Mouse (Mus musculus) hindbrain, embryonic 15.5 days (tissue): ENCODE results near the gene Arhgdib. TPM values are rescaled to one million over a fixed set of nuclear protein-coding genes. Genes with fewer than 3 reads are reported as not detected.

ENCODE experiments used
- ATAC-seq: fragments of 200-750 bp; cut with Nextera tagmentation; 2 replicates; pipeline ENCODE4 v1.8.0; 2017; ENCODE audit warnings: low read depth, moderate number of reproducible peaks, moderate TSS enrichment; ENCODE audit not compliant: low FRiP score
- H3K27ac ChIP-seq: fragments of 300-500 bp; sonication (generic); replicated peaks from 2 replicates; pipeline ENCODE4 v1.5.1; 2015; ENCODE audit warnings: mild to moderate bottlenecking, inconsistent platforms
- H3K27me3 ChIP-seq: fragments of 300-500 bp; sonication (generic); 2 replicates; pipeline ENCODE4 v1.6.1; 2015; ENCODE audit warnings: control low read depth, inconsistent platforms
- H3K36me3 ChIP-seq: fragments of 300-500 bp; sonication (generic); 2 replicates; pipeline ENCODE4 v1.6.1; 2015; ENCODE audit warnings: control low read depth, inconsistent platforms
- H3K4me1 ChIP-seq: fragments of 300-500 bp; sonication (generic); replicated peaks from 2 replicates; pipeline ENCODE4 v1.6.1; 2015; ENCODE audit warnings: control low read depth, inconsistent platforms
- H3K4me2 ChIP-seq: fragments of 300-500 bp; sonication (generic); 2 replicates; pipeline ENCODE4 v1.6.1; 2015; ENCODE audit warnings: moderate library complexity, mild to moderate bottlenecking, inconsistent platforms
- H3K4me3 ChIP-seq: fragments of 300-500 bp; sonication (generic); 2 replicates; pipeline ENCODE4 v1.5.1; 2015; ENCODE audit warnings: mild to moderate bottlenecking, inconsistent platforms
- H3K9ac ChIP-seq: fragments of 300-500 bp; sonication (generic); 2 replicates; pipeline ENCODE4 v1.6.1; 2015; ENCODE audit warnings: inconsistent platforms
- H3K9me3 ChIP-seq: fragments of 300-500 bp; sonication (generic); 2 replicates; pipeline ENCODE4 v1.6.1; 2016; ENCODE audit warnings: control low read depth, inconsistent platforms
- WGBS: fragments of 180-500 bp; shearing (Covaris S2); methylation state at CpG from one replicate; pipeline ENCODE4 v1.1.7; 2015; 5-methylcytosine and 5-hydroxymethylcytosine counted together
- polyA plus RNA-seq: library from polyadenylated mRNA; unstranded; fragments of >200 nt; fragmentation: Nextera tagmentation; extraction: Ambion mirVana; gene quantifications from 2 replicates; pipeline ENCODE4 v1.2.1, GENCODE M21; 2015

Gene Arhgdib
- polyA plus RNA-seq, 1 experiment from 2014 or later = 14.0 TPM

GRCm38 (mm10) chr6:136967466-136967865 is 25.8 kb upstream of the Arhgdib start:
- Histone ChIP-seq H3K27ac (no peak overlapping the region), H3K36me3 (no peaks in the 10 kb centered on the region), H3K4me2 (no peak overlapping the region), H3K4me3 (no peak overlapping the region), H3K9ac (no peak overlapping the region), H3K27me3 (no peaks in the 10 kb centered on the region), H3K4me1 (no peaks in the 10 kb centered on the region), H3K9me3 (no peaks in the 10 kb centered on the region)
- ATAC-seq = no peak
- WGBS = 79% methylated on average over 4 of the region's 4 CpGs

GRCm38 (mm10) chr6:136965912-136966311 is 24.2 kb upstream of the Arhgdib start:
- WGBS = 72% methylated on average over 10 of the region's 10 CpGs
- Histone ChIP-seq H3K27me3 (no peaks in the 10 kb centered on the region), H3K36me3 (no peaks in the 10 kb centered on the region), H3K27ac (no peak overlapping the region), H3K9me3 (no peaks in the 10 kb centered on the region), H3K4me3 (no peak overlapping the region), H3K4me2 (no peak overlapping the region), H3K4me1 (no peaks in the 10 kb centered on the region), H3K9ac (no peak overlapping the region)
- ATAC-seq = no peak

GRCm38 (mm10) chr6:136964609-136965510 is 23.2 kb upstream of the Arhgdib start:
- no peak overlapping the region for H3K4me3 ChIP-seq
- no peaks in the 10 kb centered on the region for H3K9me3 ChIP-seq
- H3K27me3 ChIP-seq = no peaks in the 10 kb centered on the region
- ATAC-seq = no peak
- 70% methylated on average over 13 of the region's 13 CpGs for WGBS
- no peak overlapping the region for H3K27ac ChIP-seq
- H3K4me1 ChIP-seq = no peaks in the 10 kb centered on the region
- no peak overlapping the region for H3K4me2 ChIP-seq
- H3K9ac ChIP-seq = no peak overlapping the region
- H3K36me3 ChIP-seq = no peaks in the 10 kb centered on the region

- Histone ChIP-seq H3K27me3 (no peaks in the 10 kb centered on the region), H3K4me1 (no peaks in the 10 kb centered on the region), H3K4me3 (no peak overlapping the region), H3K9me3 (no peaks in the 10 kb centered on the region), H3K4me2 (no peak overlapping the region), H3K27ac (no peak overlapping the region), H3K36me3 (no peaks in the 10 kb centered on the region), H3K9ac (no peak overlapping the region)
- no peak for ATAC-seq
- WGBS = 87% methylated on average over 11 of the region's 11 CpGs
These were observed 21.3 kb upstream of the Arhgdib start for GRCm38 (mm10) chr6:136962957-136963356.

GRCm38 (mm10) chr6:136959131-136959530 is 17.4 kb upstream of the Arhgdib start:
- Histone ChIP-seq H3K4me1 (no peaks in the 10 kb centered on the region), H3K4me3 (no peak overlapping the region), H3K27ac (no peak overlapping the region), H3K27me3 (no peaks in the 10 kb centered on the region), H3K9me3 (no peaks in the 10 kb centered on the region), H3K9ac (no peak overlapping the region), H3K36me3 (no peaks in the 10 kb centered on the region), H3K4me2 (no peak overlapping the region)
- ATAC-seq = no peak
- WGBS = 73% methylated on average over 11 of the region's 11 CpGs

- Histone ChIP-seq H3K27me3 (no peaks in the 10 kb centered on the region), H3K9ac (no peak overlapping the region), H3K4me1 (no peaks in the 10 kb centered on the region), H3K36me3 (no peaks in the 10 kb centered on the region), H3K27ac (no peak overlapping the region), H3K9me3 (no peaks in the 10 kb centered on the region), H3K4me3 (no peak overlapping the region), H3K4me2 (no peak overlapping the region)
- WGBS = 42% methylated on average over 7 of the region's 7 CpGs
- no peak for ATAC-seq
These were observed 15.4 kb upstream of the Arhgdib start for GRCm38 (mm10) chr6:136957062-136957461.

- Histone ChIP-seq H3K27me3 (no peaks in the 10 kb centered on the region), H3K9me3 (no peaks in the 10 kb centered on the region), H3K4me1 (no peaks in the 10 kb centered on the region), H3K4me2 (no peak overlapping the region), H3K4me3 (no peak overlapping the region), H3K9ac (no peak overlapping the region), H3K36me3 (no peaks in the 10 kb centered on the region), H3K27ac (no peak overlapping the region)
- ATAC-seq = no peak
- WGBS = 85% methylated on average over 3 of the region's 3 CpGs
These were observed 13.5 kb upstream of the Arhgdib start for GRCm38 (mm10) chr6:136955240-136955639.

- no peaks in the 10 kb centered on the region for H3K27me3 ChIP-seq
- no peaks in the 10 kb centered on the region for H3K4me1 ChIP-seq
- no peak for ATAC-seq
- 93% methylated on average over 8 of the region's 8 CpGs for WGBS
- H3K36me3 ChIP-seq = no peaks in the 10 kb centered on the region
- no peak overlapping the region for H3K4me2 ChIP-seq
- no peak overlapping the region for H3K9ac ChIP-seq
- H3K9me3 ChIP-seq = no peaks in the 10 kb centered on the region
- no peak overlapping the region for H3K4me3 ChIP-seq
- no peak overlapping the region for H3K27ac ChIP-seq
These were observed 13.0 kb upstream of the Arhgdib start for GRCm38 (mm10) chr6:136954715-136955114.

- no peaks in the 10 kb centered on the region for H3K4me1 ChIP-seq
- 81% methylated on average over 6 of the region's 6 CpGs for WGBS
- no peak overlapping the region for H3K9ac ChIP-seq
- H3K27me3 ChIP-seq = no peaks in the 10 kb centered on the region
- no peak overlapping the region for H3K4me2 ChIP-seq
- no peak overlapping the region for H3K27ac ChIP-seq
- H3K36me3 ChIP-seq = no peaks in the 10 kb centered on the region
- ATAC-seq = no peak
- H3K4me3 ChIP-seq = no peak overlapping the region
- H3K9me3 ChIP-seq = no peaks in the 10 kb centered on the region
These were observed 12.5 kb upstream of the Arhgdib start for GRCm38 (mm10) chr6:136954192-136954591.

- Histone ChIP-seq H3K27ac (no peak overlapping the region), H3K4me2 (no peak overlapping the region), H3K9ac (no peak overlapping the region), H3K4me1 (no peaks in the 10 kb centered on the region), H3K36me3 (no peaks in the 10 kb centered on the region), H3K4me3 (no peak overlapping the region), H3K9me3 (no peaks in the 10 kb centered on the region), H3K27me3 (no peaks in the 10 kb centered on the region)
- ATAC-seq = no peak
- WGBS = 93% methylated on average over 9 of the region's 9 CpGs
These were observed 11.2 kb upstream of the Arhgdib start for GRCm38 (mm10) chr6:136952930-136953329.

- ATAC-seq = no peak
- Histone ChIP-seq H3K36me3 (no peaks in the 10 kb centered on the region), H3K4me2 (no peak overlapping the region), H3K27ac (no peak overlapping the region), H3K9me3 (no peaks in the 10 kb centered on the region), H3K9ac (no peak overlapping the region), H3K4me1 (no peaks in the 10 kb centered on the region), H3K4me3 (no peak overlapping the region), H3K27me3 (no peaks in the 10 kb centered on the region)
- 93% methylated on average over 2 of the region's 2 CpGs for WGBS
These were observed 8.5 kb upstream of the Arhgdib start for GRCm38 (mm10) chr6:136950171-136950570.

GRCm38 (mm10) chr6:136947716-136948115 is 6.0 kb upstream of the Arhgdib start:
- 30% methylated on average over 4 of the region's 4 CpGs for WGBS
- H3K27me3 ChIP-seq = no peaks in the 10 kb centered on the region
- H3K4me2 ChIP-seq = no peak overlapping the region
- no peaks in the 10 kb centered on the region for H3K36me3 ChIP-seq
- H3K9ac ChIP-seq = no peak overlapping the region
- no peak overlapping the region for H3K4me3 ChIP-seq
- H3K27ac ChIP-seq = no peak overlapping the region
- no peaks in the 10 kb centered on the region for H3K9me3 ChIP-seq
- H3K4me1 ChIP-seq = no peaks in the 10 kb centered on the region
- ATAC-seq = no peak

- Histone ChIP-seq H3K36me3 (no peaks in the 10 kb centered on the region), H3K9ac (no peak overlapping the region), H3K4me1 (no peaks in the 10 kb centered on the region), H3K27ac (no peak overlapping the region), H3K9me3 (no peaks in the 10 kb centered on the region), H3K27me3 (no peaks in the 10 kb centered on the region), H3K4me2 (no peak overlapping the region), H3K4me3 (no peak overlapping the region)
- WGBS = 39% methylated on average over 8 of the region's 9 CpGs
- ATAC-seq = peak; percentile 68; the same call in 1 of the 2 replicates
These were observed 5.2 kb upstream of the Arhgdib start for GRCm38 (mm10) chr6:136946943-136947342.
